Mouse (Mus musculus) right cerebral cortex, postnatal 4 days (tissue): ENCODE results near the gene Tmem131.

ENCODE experiments used
- DNase-seq: peaks from one replicate; pipeline ENCODE4 v3.0.0-alpha.2; 2022

Gene Tmem131

DNA sequence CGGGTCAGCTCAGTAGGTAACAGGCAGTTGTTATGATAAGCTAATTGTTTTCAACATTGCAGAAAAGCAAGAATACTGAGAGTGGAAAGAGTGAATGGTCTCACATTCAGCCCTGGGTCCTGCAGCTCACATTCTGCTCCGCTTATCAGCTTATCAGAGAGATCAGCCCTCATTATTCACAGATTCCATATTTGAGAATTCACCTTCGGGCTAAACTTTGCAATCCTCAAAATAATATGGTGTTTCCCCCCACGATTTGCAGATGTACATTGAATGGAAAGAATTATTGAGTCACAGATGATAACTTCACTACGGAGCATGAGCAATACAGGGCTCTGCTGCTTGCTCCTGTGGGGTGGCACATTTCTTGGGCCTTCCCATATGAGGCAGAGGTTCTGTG lies 174.7 kb downstream of the Tmem131 start:
- DNase-seq: no peak

DNA sequence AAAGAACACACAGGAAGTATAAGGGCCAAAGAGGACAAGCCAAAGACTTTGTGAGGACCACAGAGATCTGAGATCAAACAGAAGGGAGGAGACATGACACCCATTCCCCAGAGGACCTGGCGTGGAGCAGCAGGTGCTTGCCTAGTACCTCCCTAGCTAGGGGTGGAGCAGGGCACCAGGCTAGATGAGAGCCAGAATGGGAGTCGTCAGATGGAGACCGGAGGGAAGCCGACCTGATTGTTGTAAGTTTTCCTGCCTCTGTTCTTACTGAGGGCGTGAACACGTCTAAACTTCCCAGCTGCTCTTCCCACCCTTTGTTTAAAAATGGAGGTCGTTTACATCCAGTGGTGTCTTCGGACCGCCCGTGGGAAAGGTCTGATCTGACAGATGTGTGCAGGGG lies 176.1 kb downstream of the Tmem131 start:
- no peak for DNase-seq

- DNase-seq: no peak
These were observed 176.8 kb downstream of the Tmem131 start for GRCm38 (mm10) chr1:36766431-36767205.

DNA sequence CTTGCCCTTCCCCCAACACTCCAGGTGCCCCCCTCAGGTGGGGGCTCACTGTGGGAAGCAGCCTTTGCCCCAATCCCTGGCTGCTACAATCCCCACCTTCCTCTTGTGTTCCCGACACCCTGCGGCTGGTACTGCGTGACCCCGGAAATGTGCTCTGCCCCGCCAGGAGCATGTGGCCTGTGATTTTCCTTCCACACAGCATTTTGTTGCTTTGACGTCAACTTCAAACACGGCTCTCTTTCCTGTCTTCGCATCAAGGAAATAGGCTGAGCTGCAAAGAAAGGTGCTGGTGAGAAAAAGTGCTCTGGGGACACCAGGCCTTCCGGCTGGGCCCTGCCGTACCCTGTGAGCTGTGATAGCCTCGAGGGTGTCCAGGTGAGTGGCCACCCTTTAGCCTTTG lies 181.9 kb downstream of the Tmem131 start, which contains the start of gene Zap70:
TSS of gene Zap70 (plus strand) at position 231 of the 400 bp plus-strand sequence.
- no peak for DNase-seq

DNA sequence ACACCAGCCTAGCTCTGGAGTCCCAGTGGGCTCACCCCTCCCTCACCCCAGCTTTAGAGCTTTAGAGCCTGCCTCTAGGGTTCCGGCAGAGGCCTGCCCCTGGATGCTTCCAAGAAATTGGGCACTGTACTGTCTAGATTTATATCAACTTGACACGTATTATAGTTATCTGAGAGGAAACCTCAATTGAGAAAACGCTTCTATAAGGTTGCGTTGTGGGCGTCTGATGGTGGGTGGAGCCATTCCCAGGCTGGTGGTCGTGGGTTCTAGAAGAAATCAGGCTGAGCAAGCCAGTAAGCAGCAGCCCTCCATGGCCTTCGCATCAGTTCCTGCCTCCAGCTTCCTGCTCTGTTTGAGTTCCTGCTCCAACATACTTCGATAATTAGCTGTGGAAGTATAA lies 182.4 kb downstream of the Tmem131 start:
- no peak for DNase-seq

DNA sequence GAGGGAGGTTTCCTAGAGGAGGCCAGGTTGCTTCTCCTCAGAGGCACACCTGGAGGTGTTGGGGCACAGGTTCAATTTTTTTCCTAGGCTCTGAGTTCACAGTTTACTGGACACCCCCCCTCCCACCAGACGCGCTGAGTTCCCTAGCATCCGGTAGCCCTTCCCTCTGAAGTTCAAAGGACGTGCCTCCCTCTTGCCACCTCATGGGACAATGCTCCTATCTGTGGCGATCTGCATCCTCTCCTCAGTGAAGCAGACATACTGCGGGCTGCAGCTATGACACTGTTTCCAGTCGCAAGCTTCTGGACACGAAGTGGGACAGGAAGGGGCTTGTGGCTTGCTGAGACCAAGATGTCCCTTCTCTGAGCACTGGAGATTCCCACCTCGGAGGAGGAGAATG lies 183.1 kb downstream of the Tmem131 start:
- DNase-seq: no peak

DNA sequence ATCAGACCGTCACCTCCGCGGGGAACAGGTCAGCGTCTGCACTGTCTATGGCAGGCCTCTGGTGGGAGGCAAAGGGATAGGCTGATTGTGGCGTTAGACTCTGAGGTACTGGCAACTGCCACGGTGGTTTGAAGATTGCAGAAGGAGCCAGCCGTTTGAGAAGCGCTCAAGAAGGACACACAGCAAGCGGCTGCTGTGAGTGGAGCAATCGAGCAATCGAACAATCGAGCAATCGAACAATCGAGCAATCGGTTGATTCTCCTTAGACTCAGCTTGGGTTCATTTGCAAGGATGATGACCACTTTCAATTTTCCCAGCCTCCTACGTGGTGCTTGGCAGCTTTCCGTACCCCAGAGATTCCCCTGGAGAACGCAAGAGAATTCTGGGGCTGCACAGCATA lies 184.4 kb downstream of the Tmem131 start:
- no peak for DNase-seq

GRCm38 (mm10) chr1:36758553-36758952 lies 184.9 kb downstream of the Tmem131 start:
- DNase-seq: no peak

- no peak for DNase-seq
These were observed 189.4 kb downstream of the Tmem131 start for GRCm38 (mm10) chr1:36753932-36754675.

- peak; percentile 59 for DNase-seq
These were observed 197.0 kb downstream of the Tmem131 start for GRCm38 (mm10) chr1:36746452-36746851.

DNA sequence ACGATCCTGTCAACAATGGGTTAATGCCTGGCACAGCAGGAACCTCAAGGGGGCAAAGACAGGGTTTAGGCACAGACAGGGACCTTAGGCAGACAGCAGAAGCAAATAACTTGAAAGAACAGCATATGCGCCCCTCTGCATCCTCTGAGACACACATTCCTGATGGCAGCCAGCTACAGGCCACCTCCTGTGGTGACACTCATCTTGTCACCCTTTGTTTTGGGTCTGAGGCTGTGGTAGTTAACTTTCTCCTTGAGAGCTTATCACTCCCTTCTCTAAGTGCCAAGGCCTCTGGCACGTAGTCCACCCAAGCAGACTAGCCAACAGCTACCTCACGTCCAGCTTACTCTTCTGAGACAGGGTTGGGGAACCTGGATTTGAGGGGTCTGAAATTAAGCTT lies 197.8 kb downstream of the Tmem131 start:
- DNase-seq: no peak

DNA sequence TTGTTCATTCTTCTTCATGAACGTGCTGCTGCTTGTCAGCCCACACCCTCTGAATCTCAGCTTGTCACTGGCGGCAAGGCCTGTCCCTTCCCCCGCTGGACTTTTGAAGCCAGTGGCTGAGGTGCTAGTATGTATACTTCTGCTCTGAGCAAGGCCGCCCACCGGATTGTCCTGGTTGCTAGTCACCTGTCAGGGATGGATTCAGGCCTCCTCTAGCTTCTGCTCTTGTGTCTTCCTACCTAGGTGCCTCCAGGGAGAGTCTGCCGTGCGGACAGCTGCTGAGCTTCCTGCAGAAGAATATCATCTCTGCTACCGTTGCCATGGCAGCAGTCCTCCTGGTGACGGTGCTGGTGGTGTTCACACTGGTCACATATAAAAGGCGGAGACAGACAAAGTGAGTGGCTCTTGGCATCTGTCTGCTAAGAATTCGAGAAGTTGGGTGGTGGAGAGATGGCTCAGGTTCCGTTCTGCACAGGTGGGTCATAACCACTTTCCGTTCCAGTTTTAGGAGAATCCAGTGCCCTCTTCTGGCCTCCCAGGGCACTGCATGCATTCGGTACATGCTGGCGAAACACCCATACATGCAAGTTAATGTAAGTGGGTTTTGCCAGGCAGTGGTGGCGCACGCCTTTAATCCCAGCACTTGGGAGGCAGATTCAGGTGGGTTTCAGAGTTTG lies 199.1 kb downstream of the Tmem131 start:
- peak; percentile 75 for DNase-seq

DNA sequence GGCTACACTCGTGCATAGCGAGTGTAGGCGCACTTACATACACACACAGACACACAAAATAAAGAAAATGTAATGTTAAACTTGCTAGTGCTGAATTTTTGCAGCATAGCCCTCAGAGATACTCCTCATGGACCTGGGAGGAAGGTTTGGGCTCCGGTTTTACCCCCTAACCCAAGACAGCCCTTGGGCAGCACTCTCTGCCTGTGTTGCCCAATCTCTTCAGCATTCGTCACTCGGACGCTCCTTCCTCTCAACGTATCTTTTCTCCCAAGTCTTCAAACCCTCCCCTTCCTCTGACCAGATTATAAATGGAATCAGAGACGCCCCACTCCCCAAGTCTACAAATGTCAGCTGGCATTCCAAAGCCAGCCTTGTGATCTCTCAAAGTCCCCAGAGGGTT lies 200.4 kb downstream of the Tmem131 start:
- no peak for DNase-seq
